Mouse (Mus musculus) heart, adult 2 months (tissue): Measurements from ENCODE around the gene Sh2d4b. TPM values are rescaled to one million over a fixed set of nuclear protein-coding genes. Genes with fewer than 3 reads are reported as not detected.

Experiments
- DNase-seq, 2 experiments: peaks; one replicate each; pipeline ENCODE4 v3.0.0; 2021
- H3K27ac ChIP-seq: fragments of 200-600 bp; 2 replicates; pipeline ENCODE4 v1.8.1; 2022
- H3K27me3 ChIP-seq: fragments of 200-500 bp; 2 replicates; pipeline ENCODE4 v1.6.1; 2012; ENCODE audit warnings: mild to moderate bottlenecking, low read length, inconsistent platforms, mixed read lengths; ENCODE audit not compliant: control insufficient read depth, insufficient read depth
- H3K36me3 ChIP-seq: fragments of 200-500 bp; 2 replicates; pipeline ENCODE4 v1.6.1; 2012; ENCODE audit warnings: low read length, inconsistent platforms; ENCODE audit not compliant: control insufficient read depth, insufficient read depth
- H3K4me1 ChIP-seq: fragments of 200-500 bp; 2 replicates; pipeline ENCODE4 v1.6.1; 2011; ENCODE audit warnings: low read length; ENCODE audit not compliant: control insufficient read depth, insufficient read depth
- H3K4me3 ChIP-seq: fragments of 200-600 bp; 2 replicates; pipeline ENCODE4 v1.8.1; 2022
- H3K79me2 ChIP-seq: fragments of 200-500 bp; replicated peaks from 2 replicates; pipeline ENCODE4 v1.6.1; 2012; ENCODE audit warnings: mild to moderate bottlenecking, inconsistent platforms, low read length, moderate library complexity, mixed read lengths; ENCODE audit not compliant: control insufficient read depth, insufficient read depth
- H3K9ac ChIP-seq: fragments of 200-500 bp; 2 replicates; pipeline ENCODE4 v1.6.1; 2012; ENCODE audit warnings: low read depth, mild to moderate bottlenecking, control low read depth, inconsistent platforms, low read length, mixed read lengths
- CTCF ChIP-seq: fragments of 200-600 bp; IDR thresholded peaks from 2 replicates; pipeline ENCODE4 v1.8.1; 2022; ENCODE audit warnings: antibody characterized with exemption, mild to moderate bottlenecking, moderate library complexity
- EP300 ChIP-seq: fragments of 200-500 bp; IDR thresholded peaks from 2 replicates; pipeline ENCODE4 v1.6.1; 2011; ENCODE audit warnings: low read depth, low read length, control low read depth; ENCODE audit not compliant: insufficient read depth
- POLR2A ChIP-seq: fragments of 200-500 bp; IDR thresholded peaks from 2 replicates; pipeline ENCODE4 v1.6.1; 2011; ENCODE audit warnings: mild to moderate bottlenecking, low read depth, low read length, control low read depth; ENCODE audit not compliant: insufficient read depth
- WGBS: fragments of 180-500 bp; shearing (Covaris S2); methylation state at CpG from one replicate; pipeline ENCODE4 v1.1.7; 2018; 5-methylcytosine and 5-hydroxymethylcytosine counted together
- intact Hi-C: fragments of 180-260 bp; cut with DNase I; formaldehyde crosslinking; loops from one replicate; pipeline ENCODE4 v1.15.1; 2025
- polyA plus RNA-seq: library from polyadenylated mRNA; depleted of rRNA; stranded (reverse); fragments of >200 nt; gene quantifications from 2 replicates; pipeline ENCODE4 v1.2.3, GENCODE M21; 2012
- total RNA-seq, 2 experiments: library from RNA; stranded (reverse); gene quantifications; 2 replicates each; pipeline ENCODE4 v1.2.3; 2021

The Sh2d4b gene
- total and polyA plus RNA-seq, 3 experiments, result 0.14 to 1.1 (median 0.84) TPM

GRCm38 (mm10) chr14:40893884-40894283 is 818 bp upstream of the Sh2d4b start:
- no peaks in the 10 kb centered on the region for H3K79me2 ChIP-seq
- no peak for TF ChIP-seq CTCF
- no peak for DNase-seq
- H3K9ac ChIP-seq, result no peak overlapping the region
- intact Hi-C loops, result loop anchor here (10.0 kb wide), 1 partner anchor 1359 kb away; no protein-coding TSS in a partner anchor
- no peaks in the 10 kb centered on the region for H3K36me3 ChIP-seq
- H3K27ac ChIP-seq, result no peak overlapping the region
- H3K4me3 ChIP-seq, result no peak overlapping the region
- WGBS, result 46% methylated on average over 8 of the region's 8 CpGs
- no peaks in the 10 kb centered on the region for H3K4me1 ChIP-seq
- H3K27me3 ChIP-seq, result peaks cover 2% of the 10 kb centered on the region; the same call in 1 of the 2 replicates

GRCm38 (mm10) chr14:40892326-40892825 is 690 bp downstream of the Sh2d4b start:
- 89% methylated on average over 7 of the region's 7 CpGs for WGBS
- Histone ChIP-seq H3K79me2 (no peaks in the 10 kb centered on the region), H3K36me3 (no peaks in the 10 kb centered on the region), H3K27ac (no peak overlapping the region), H3K9ac (no peak overlapping the region), H3K27me3 (peaks cover 2% of the 10 kb centered on the region; the same call in 1 of the 2 replicates), H3K4me3 (no peak overlapping the region), H3K4me1 (no peaks in the 10 kb centered on the region)
- TF ChIP-seq CTCF (no peak), EP300 (no peak), POLR2A (no peak)
- DNase-seq, result no peak
- intact Hi-C loops, result loop anchor here (10.0 kb wide), 1 partner anchor 1358 kb away; no protein-coding TSS in a partner anchor

DNA sequence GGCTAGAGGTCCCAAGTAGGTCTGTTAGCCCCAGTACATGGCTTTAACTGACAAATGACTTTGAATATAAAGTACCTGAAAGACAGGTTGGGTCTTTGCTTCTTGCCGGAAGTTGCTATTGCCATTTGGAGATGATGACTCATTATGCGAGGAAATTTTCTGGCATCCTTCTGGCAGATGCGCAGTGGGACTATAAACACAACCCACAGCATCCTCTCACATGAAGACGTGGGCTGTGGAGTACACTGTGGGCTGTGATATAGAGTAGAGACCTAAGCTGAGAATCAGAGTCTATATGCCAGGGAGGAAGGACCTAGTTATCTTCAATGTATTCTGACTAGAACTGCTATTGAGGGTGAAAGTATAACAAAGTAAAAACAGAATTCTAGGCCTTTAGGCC is 1.6 kb downstream of the Sh2d4b start:
- no peaks in the 10 kb centered on the region for H3K4me1 ChIP-seq
- no peak for DNase-seq
- H3K79me2 ChIP-seq, result no peaks in the 10 kb centered on the region
- H3K27me3 ChIP-seq, result peaks cover 2% of the 10 kb centered on the region; the same call in 1 of the 2 replicates
- H3K27ac ChIP-seq, result no peak overlapping the region
- no peak overlapping the region for H3K4me3 ChIP-seq
- intact Hi-C loops, result loop anchor here (10.0 kb wide), 1 partner anchor 1357 kb away; no protein-coding TSS in a partner anchor
- no peak for TF ChIP-seq POLR2A
- no peak for TF ChIP-seq CTCF
- TF ChIP-seq EP300, result no peak
- no peak overlapping the region for H3K9ac ChIP-seq
- WGBS, result 90% methylated on average over 4 of the region's 4 CpGs
- no peaks in the 10 kb centered on the region for H3K36me3 ChIP-seq

DNA sequence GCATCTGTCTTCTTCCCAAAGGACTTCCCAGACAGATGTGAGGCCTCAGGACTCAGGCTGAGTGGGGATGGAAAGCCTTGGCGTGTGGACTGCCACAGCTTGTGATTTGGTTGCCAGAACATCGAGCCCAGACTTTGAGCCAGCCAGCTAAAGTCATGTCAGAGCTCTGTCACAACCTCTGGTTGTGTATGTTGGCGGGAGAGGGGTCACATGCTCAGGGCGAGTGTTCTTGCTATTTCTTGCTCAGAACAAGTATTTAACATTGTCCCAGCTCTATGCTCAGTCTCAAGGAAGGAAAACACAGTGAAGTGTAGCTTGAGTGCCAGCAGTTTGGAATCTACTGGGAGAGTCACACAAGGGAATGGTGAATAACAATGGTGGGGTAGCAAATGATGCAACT is 3.4 kb downstream of the Sh2d4b start:
- TF ChIP-seq CTCF (no peak), POLR2A (no peak), EP300 (no peak)
- Histone ChIP-seq H3K4me3 (no peak overlapping the region), H3K27ac (no peak overlapping the region), H3K9ac (no peak overlapping the region), H3K4me1 (0 out of 2 replicates have a peak, but pooled peaks cover 3% of the 10 kb centered on the region), H3K36me3 (no peaks in the 10 kb centered on the region), H3K27me3 (no peaks in the 10 kb centered on the region), H3K79me2 (no peaks in the 10 kb centered on the region)
- peak; percentile 55 to 72 for DNase-seq
- WGBS, result 57% methylated on average over 4 of the region's 4 CpGs
- intact Hi-C loops, result loop anchor here (10.0 kb wide), 1 partner anchor 1355 kb away; no protein-coding TSS in a partner anchor

DNA sequence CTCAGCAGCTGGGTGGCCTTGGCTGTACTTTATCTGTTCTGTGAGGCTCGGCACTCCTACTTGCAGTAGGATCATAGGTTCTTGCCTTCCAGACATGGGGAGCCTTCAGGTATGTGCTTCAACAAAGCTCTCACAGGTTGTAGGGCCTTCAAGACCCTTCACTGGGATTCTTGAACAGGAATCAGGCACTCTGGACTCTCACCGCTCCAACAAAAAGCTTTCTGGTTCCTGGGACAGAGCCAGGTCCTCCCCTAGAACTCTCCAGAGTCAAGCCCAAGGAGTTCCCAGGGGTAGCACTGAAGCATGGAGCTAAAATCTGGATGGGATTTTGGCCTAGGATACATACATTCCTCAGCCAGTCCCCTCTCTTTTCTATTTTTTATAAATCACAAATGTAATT is 3.9 kb downstream of the Sh2d4b start:
- no peaks in the 10 kb centered on the region for H3K36me3 ChIP-seq
- no peak overlapping the region for H3K4me3 ChIP-seq
- H3K9ac ChIP-seq, result no peak overlapping the region
- H3K27me3 ChIP-seq, result no peaks in the 10 kb centered on the region
- no peak overlapping the region for H3K27ac ChIP-seq
- TF ChIP-seq CTCF (no peak), EP300 (no peak), POLR2A (no peak)
- H3K4me1 ChIP-seq, result 0 out of 2 replicates have a peak, but pooled peaks cover 3% of the 10 kb centered on the region
- intact Hi-C loops, result no loop called here
- no peaks in the 10 kb centered on the region for H3K79me2 ChIP-seq
- 75% methylated on average over 2 of the region's 2 CpGs for WGBS
- no peak for DNase-seq

DNA sequence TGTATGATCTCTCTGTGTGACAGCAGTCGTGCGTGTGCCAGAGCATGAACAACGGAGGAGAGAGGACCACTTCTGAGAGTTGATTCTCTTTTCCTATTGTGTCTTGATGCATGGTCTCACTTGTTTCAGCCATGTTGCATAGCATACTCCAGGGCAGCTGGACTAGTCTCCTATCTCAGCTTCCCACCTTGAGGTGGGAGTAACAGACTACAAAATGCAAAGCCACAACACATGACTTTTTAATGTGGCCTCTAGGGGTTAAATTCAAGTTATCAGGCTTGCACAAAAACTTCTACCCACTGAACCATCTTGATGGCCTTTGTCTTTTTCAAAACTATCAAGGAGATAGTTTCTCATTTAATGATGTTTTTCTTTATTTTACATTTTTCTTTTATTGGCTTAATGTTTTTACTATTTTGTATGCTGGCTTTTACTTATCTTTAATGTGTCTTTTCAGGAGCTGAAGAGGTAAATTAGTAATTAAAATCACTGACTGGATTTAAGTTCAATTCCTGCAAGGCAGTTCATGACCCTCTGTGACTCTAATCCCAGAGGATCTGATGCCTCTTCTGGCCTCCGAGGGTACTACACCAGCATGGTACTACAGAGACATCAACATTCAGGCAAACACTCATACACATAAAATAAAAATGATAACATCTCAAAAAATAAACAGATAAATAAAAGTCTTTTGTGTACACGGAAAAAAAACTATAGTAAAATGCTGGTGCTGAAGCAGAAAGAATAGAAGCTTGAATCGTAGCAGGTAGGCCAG is 6.5 kb downstream of the Sh2d4b start:
- no peaks in the 10 kb centered on the region for H3K79me2 ChIP-seq
- H3K4me1 ChIP-seq, result 0 out of 2 replicates have a peak, but pooled peaks cover 3% of the 10 kb centered on the region
- TF ChIP-seq POLR2A (no peak), CTCF (peak; percentile 72), EP300 (no peak)
- no peak overlapping the region for H3K9ac ChIP-seq
- no peak overlapping the region for H3K4me3 ChIP-seq
- intact Hi-C loops, result no loop called here
- no peaks in the 10 kb centered on the region for H3K36me3 ChIP-seq
- H3K27ac ChIP-seq, result no peak overlapping the region
- no peaks in the 10 kb centered on the region for H3K27me3 ChIP-seq
- WGBS, result 87% methylated on average over 6 of the region's 6 CpGs
- no peak for DNase-seq
